Mouse (Mus musculus): Measurements from ENCODE around the gene Fads3. TPM values are rescaled to one million over a fixed set of nuclear protein-coding genes. Genes with fewer than 3 reads are reported as not detected.
A peak's percentile ranks its signal among the peaks of the same experiment; 100 is the strongest.

Fads3 gene
- polyA plus RNA-seq, 1 experiment = 341 TPM

- H3K4me3 ChIP-seq (replicated peaks; ENCODE audit: extremely low read depth, low read depth, low read length) = no peak overlapping the region
- DNase-seq = no peak
These were observed 55.1 kb downstream of the Fads3 start for GRCm38 (mm10) chr19:10096371-10096876.

GRCm38 (mm10) chr19:10097826-10098225 lies 56.5 kb downstream of the Fads3 start:
- no peak overlapping the region for H3K4me3 ChIP-seq (replicated peaks; ENCODE audit: extremely low read depth, low read depth, low read length)
- TF ChIP-seq CTCF (IDR thresholded peaks at IDR 0.05; ENCODE audit: insufficient read depth, low read length) (no peak), POLR2A (IDR thresholded peaks at IDR 0.05; ENCODE audit: borderline replicate concordance, extremely low read depth, low read depth, low read length) (no peak)
- WGBS = 89% methylated on average over 5 of the region's 5 CpGs
- no peak for DNase-seq
- H3K4me1 ChIP-seq (ENCODE audit: control insufficient read depth, insufficient read depth, low read length) = no peaks in the 10 kb centered on the region

More at GRCm38 (mm10) chr19:10096371-10096876, 55.1 kb downstream of the Fads3 start:
- 85% methylated on average over 2 of the region's 2 CpGs for WGBS
- no peaks in the 10 kb centered on the region for H3K4me1 ChIP-seq (ENCODE audit: control insufficient read depth, insufficient read depth, low read length)
- TF ChIP-seq POLR2A (IDR thresholded peaks at IDR 0.05; ENCODE audit: borderline replicate concordance, extremely low read depth, low read depth, low read length) = no peak
- no peak for TF ChIP-seq CTCF (IDR thresholded peaks at IDR 0.05; ENCODE audit: insufficient read depth, low read length)

- under 1% methylated on average over 21 of the region's 21 CpGs for WGBS
- TF ChIP-seq CTCF (IDR thresholded peaks at IDR 0.05; ENCODE audit: insufficient read depth, low read length) = 0 out of 2 replicates have a peak, but pooled peaks have one; percentile 21
- TF ChIP-seq POLR2A (IDR thresholded peaks at IDR 0.05; ENCODE audit: borderline replicate concordance, extremely low read depth, low read depth, low read length) = 0 out of 2 replicates have a peak, but pooled peaks have one; percentile 21
- Histone ChIP-seq H3K4me3 (replicated peaks; ENCODE audit: extremely low read depth, low read depth, low read length) (peak overlapping the region; percentile 62), H3K4me1 (ENCODE audit: control insufficient read depth, insufficient read depth, low read length) (no peaks in the 10 kb centered on the region)
- peak; percentile 78 for DNase-seq
These were observed 59.3 kb downstream of the Fads3 start for GRCm38 (mm10) chr19:10100631-10101071.

GRCm38 (mm10) chr19:10101341-10102053 lies 60.1 kb downstream of the Fads3 start, which contains the start of gene Fads2:
Gene Fads2, minus strand, starts transcription at chr19:10101746.
- DNase-seq = peak; percentile 73
- WGBS = under 1% methylated on average over 56 of the region's 57 CpGs
- TF ChIP-seq CTCF (IDR thresholded peaks at IDR 0.05; ENCODE audit: insufficient read depth, low read length) (no peak), POLR2A (IDR thresholded peaks at IDR 0.05; ENCODE audit: borderline replicate concordance, extremely low read depth, low read depth, low read length) (peak; percentile 92; the same call in 1 of the 2 replicates)

GRCm38 (mm10) chr19:10102054-10102700 lies 60.8 kb downstream of the Fads3 start:
- peak; percentile 13 for DNase-seq
- peak overlapping the region; percentile 62 for H3K4me3 ChIP-seq (replicated peaks; ENCODE audit: extremely low read depth, low read depth, low read length)
- WGBS = 7% methylated on average over 22 of the region's 25 CpGs
- TF ChIP-seq POLR2A (IDR thresholded peaks at IDR 0.05; ENCODE audit: borderline replicate concordance, extremely low read depth, low read depth, low read length) = no peak
- H3K4me1 ChIP-seq (ENCODE audit: control insufficient read depth, insufficient read depth, low read length) = no peaks in the 10 kb centered on the region

More at GRCm38 (mm10) chr19:10101341-10102053, 60.1 kb downstream of the Fads3 start, which contains the start of gene Fads2:
- Histone ChIP-seq H3K4me3 (replicated peaks; ENCODE audit: extremely low read depth, low read depth, low read length) (peak within 1 kb of the TSS; percentile 62), H3K4me1 (ENCODE audit: control insufficient read depth, insufficient read depth, low read length) (no peaks in the 10 kb centered on the region)

- no peaks in the 10 kb centered on the region for H3K4me1 ChIP-seq (ENCODE audit: control insufficient read depth, insufficient read depth, low read length)
- TF ChIP-seq POLR2A (IDR thresholded peaks at IDR 0.05; ENCODE audit: borderline replicate concordance, extremely low read depth, low read depth, low read length) = no peak
- TF ChIP-seq CTCF (IDR thresholded peaks at IDR 0.05; ENCODE audit: insufficient read depth, low read length) = no peak
- 77% methylated on average over 6 of the region's 6 CpGs for WGBS
These were observed 62.9 kb downstream of the Fads3 start for GRCm38 (mm10) chr19:10104234-10104633.

GRCm38 (mm10) chr19:10105034-10105493 lies 63.7 kb downstream of the Fads3 start:
- DNase-seq = no peak
- WGBS = 75% methylated on average over 10 of the region's 10 CpGs
- TF ChIP-seq POLR2A (IDR thresholded peaks at IDR 0.05; ENCODE audit: borderline replicate concordance, extremely low read depth, low read depth, low read length) (no peak), CTCF (IDR thresholded peaks at IDR 0.05; ENCODE audit: insufficient read depth, low read length) (no peak)
- Histone ChIP-seq H3K4me1 (ENCODE audit: control insufficient read depth, insufficient read depth, low read length) (no peaks in the 10 kb centered on the region), H3K4me3 (replicated peaks; ENCODE audit: extremely low read depth, low read depth, low read length) (no peak overlapping the region)

More at GRCm38 (mm10) chr19:10104234-10104633, 62.9 kb downstream of the Fads3 start:
- no peak for DNase-seq
- no peak overlapping the region for H3K4me3 ChIP-seq (replicated peaks; ENCODE audit: extremely low read depth, low read depth, low read length)

- TF ChIP-seq POLR2A (IDR thresholded peaks at IDR 0.05; ENCODE audit: borderline replicate concordance, extremely low read depth, low read depth, low read length) = no peak
- TF ChIP-seq CTCF (IDR thresholded peaks at IDR 0.05; ENCODE audit: insufficient read depth, low read length) = no peak
- WGBS = 75% methylated on average over 2 of the region's 2 CpGs
- Histone ChIP-seq H3K4me1 (ENCODE audit: control insufficient read depth, insufficient read depth, low read length) (no peaks in the 10 kb centered on the region), H3K4me3 (replicated peaks; ENCODE audit: extremely low read depth, low read depth, low read length) (no peak overlapping the region)
- no peak for DNase-seq
These were observed 65.3 kb downstream of the Fads3 start for GRCm38 (mm10) chr19:10106634-10107033.

GRCm38 (mm10) chr19:10107051-10107611 lies 65.8 kb downstream of the Fads3 start:
- TF ChIP-seq CTCF (IDR thresholded peaks at IDR 0.05; ENCODE audit: insufficient read depth, low read length) (no peak), POLR2A (IDR thresholded peaks at IDR 0.05; ENCODE audit: borderline replicate concordance, extremely low read depth, low read depth, low read length) (no peak)
- DNase-seq = no peak
- 59% methylated on average over 5 of the region's 5 CpGs for WGBS

More at GRCm38 (mm10) chr19:10107051-10107611, 65.8 kb downstream of the Fads3 start:
- H3K4me3 ChIP-seq (replicated peaks; ENCODE audit: extremely low read depth, low read depth, low read length) = no peak overlapping the region
- H3K4me1 ChIP-seq (ENCODE audit: control insufficient read depth, insufficient read depth, low read length) = no peaks in the 10 kb centered on the region
